Mouse (Mus musculus) CH12.LX (cell line): ENCODE data around the gene Snx9.

Experiments
- ETS1 ChIP-seq: conservative IDR thresholded peaks from 2 replicates; pipeline ENCODE4 v1.6.1; 2012; ENCODE audit warnings: low read depth, mild to moderate bottlenecking, inconsistent platforms, low read length, improper control_type of control experiment, moderate library complexity
- MEF2A ChIP-seq: IDR thresholded peaks from 2 replicates; pipeline ENCODE4 v1.6.1; 2014; ENCODE audit warnings: low read depth, mild to moderate bottlenecking, inconsistent platforms, low read length, improper control_type of control experiment, borderline replicate concordance

DNA sequence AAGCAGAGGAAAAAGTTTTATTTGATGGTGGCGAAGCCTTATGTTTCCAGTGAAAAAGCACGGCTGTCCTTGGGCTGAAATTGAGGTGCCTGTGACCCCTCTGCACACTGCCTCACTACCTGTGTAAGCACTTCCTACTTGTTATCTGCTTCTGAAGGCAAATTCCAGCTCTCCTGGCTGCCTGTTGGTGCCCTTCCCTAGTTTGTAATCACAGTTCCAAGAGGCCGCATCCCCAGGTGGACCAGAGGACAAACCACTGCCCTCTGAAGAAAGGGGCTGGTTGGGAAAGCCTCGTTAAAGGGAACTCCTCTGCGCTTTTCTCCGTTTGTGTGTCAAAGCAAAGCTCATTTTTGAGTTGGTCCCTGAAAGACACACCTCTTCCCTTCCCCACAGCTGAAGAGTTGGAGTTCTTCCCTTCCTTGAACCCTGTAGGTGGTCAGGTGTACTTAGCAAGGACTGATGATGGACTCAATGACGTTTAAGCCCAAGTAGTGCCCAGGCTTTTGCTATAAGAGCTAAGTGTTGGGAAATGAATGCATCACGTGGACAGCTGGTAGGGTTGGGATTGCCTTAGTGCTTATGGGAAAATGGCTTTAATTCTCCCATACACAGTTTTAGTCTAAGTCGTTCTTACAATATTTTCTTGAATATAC is 2.0 kb downstream of the Snx9 start:
- TF ChIP-seq ETS1 (no peak), MEF2A (no peak)
